9 mouse cellular contexts compared by ENCODE assay signal in the genomic region with DNA sequence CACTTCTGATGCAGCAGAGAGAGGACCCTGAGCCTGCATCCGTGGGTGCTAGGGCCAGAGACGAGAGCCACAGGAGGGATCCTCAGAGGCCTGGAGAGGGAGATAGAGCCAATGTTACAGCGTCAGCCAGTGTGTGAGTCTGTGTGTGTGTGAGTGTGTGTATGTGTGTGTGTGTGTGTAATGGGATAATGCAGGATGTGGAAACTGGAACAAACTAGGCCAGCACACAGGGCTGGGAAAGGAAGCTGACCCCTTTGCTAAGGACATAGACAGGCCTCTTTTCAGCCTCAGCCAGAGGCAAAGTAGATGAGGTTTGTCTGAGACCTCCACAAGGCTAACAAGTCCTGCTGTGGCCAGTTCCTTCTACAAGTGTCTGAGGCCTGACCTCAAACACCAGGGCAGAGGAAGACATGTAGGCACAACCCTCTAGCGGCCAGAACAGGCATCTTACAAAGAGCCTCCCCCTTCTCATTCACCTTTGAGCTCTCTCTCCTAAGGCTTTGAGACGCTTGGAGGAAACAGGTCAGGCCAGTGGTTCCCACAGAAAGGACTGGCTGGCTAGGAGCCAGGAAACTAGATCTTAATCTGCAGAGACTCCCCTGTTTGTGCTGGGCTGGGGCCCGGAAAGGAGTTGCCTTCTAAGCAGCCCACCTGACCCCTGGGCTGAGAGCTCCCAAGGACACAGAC. TPM values are rescaled to one million over a fixed set of nuclear protein-coding genes. Genes with fewer than 3 reads are reported as not detected.
DNase-seq lines count a peak whose midpoint lies in the region; ATAC-seq lines count a peak whose summit lies in the region.
"Had no signal": no experiment of that assay in that cellular context is flagged by ENCODE, and none has a peak within 500 bp of the region (broad histone marks: within the 10 kb centered on the region; RNA-seq: fewer than 3 reads in every experiment).

No protein-coding gene starts in this region.

- no peak overlapping the region for H3K4me2 ChIP-seq in hindbrain, embryonic 11.5 days (replicated peaks; ENCODE audit: low read depth, low read length)
- no peak overlapping the region for H3K4me2 ChIP-seq in hindbrain, embryonic 13.5 days
- H3K4me2 ChIP-seq in heart, embryonic 16.5 days (ENCODE audit: low read depth, low read length): no peak overlapping the region
- no peak overlapping the region for H3K4me2 ChIP-seq in midbrain, embryonic 14.5 days (ENCODE audit: low read length)

- H3K4me3 ChIP-seq in hindbrain, embryonic 11.5 days (ENCODE audit: low read depth, low read length): no peak overlapping the region
- H3K4me3 ChIP-seq in hindbrain, embryonic 13.5 days: no peak overlapping the region
- H3K4me3 ChIP-seq in brown adipose tissue, adult 24 weeks (ENCODE audit: insufficient read depth, low read depth, low read length): no peak overlapping the region
- H3K4me3 ChIP-seq in heart, embryonic 16.5 days (ENCODE audit: low read length): no peak overlapping the region
- no peak overlapping the region for H3K4me3 ChIP-seq in midbrain, embryonic 14.5 days (replicated peaks; ENCODE audit: low read depth, low read length)

- H3K4me1 ChIP-seq in hindbrain, embryonic 11.5 days (replicated peaks; ENCODE audit: control insufficient read depth, insufficient read depth, low read length): no peaks in the 10 kb centered on the region
- H3K4me1 ChIP-seq in hindbrain, embryonic 13.5 days (replicated peaks): peaks cover 26% of the 10 kb centered on the region
- peaks cover 6% of the 10 kb centered on the region; the same call in 1 of the 2 replicates for H3K4me1 ChIP-seq in brown adipose tissue, adult 24 weeks (ENCODE audit: control insufficient read depth, insufficient read depth, insufficient read length, low read length)
- peaks cover 22% of the 10 kb centered on the region for H3K4me1 ChIP-seq in heart, embryonic 16.5 days (ENCODE audit: control insufficient read depth, insufficient read depth, low read length)
- H3K4me1 ChIP-seq in midbrain, embryonic 14.5 days (ENCODE audit: control insufficient read depth, insufficient read depth, low read length): peaks cover 4% of the 10 kb centered on the region; the same call in 1 of the 2 replicates

- ATAC-seq in hindbrain, embryonic 11.5 days (ENCODE audit: low FRiP score): peak; percentile 51; the same call in 1 of the 2 replicates
- ATAC-seq in hindbrain, embryonic 13.5 days (ENCODE audit: low FRiP score): no peak
- ATAC-seq in heart, embryonic 16.5 days (replicated peaks; ENCODE audit: extremely low read depth, insufficient read depth, low FRiP score): peak; percentile 47
- ATAC-seq in midbrain, embryonic 14.5 days (ENCODE audit: low FRiP score, low TSS enrichment): no peak

- no peak overlapping the region for H3K9ac ChIP-seq in hindbrain, embryonic 11.5 days (ENCODE audit: low read depth, low read length)
- no peak overlapping the region for H3K9ac ChIP-seq in hindbrain, embryonic 13.5 days
- H3K9ac ChIP-seq in heart, embryonic 16.5 days (ENCODE audit: low read length): peak overlapping the region; percentile 12; the same call in 1 of the 2 replicates
- H3K9ac ChIP-seq in midbrain, embryonic 14.5 days (replicated peaks; ENCODE audit: low read length): no peak overlapping the region

- peak; percentile 25 for DNase-seq in hindbrain, embryonic 11.5 days (ENCODE audit: low spot score)
- DNase-seq in kidney, postnatal 4 days: peak; percentile 73 to 82
- peak; percentile 37 for DNase-seq in midbrain, embryonic 14.5 days
- DNase-seq in right cerebral cortex, adult 2 months (ENCODE audit: low spot score in 2 of 2): no peak
- no peak for DNase-seq in thymus, postnatal 36 days

- H3K27ac ChIP-seq in hindbrain, embryonic 11.5 days (ENCODE audit: low read depth, low read length): no peak overlapping the region
- no peak overlapping the region; the same call in 1 of the 2 replicates for H3K27ac ChIP-seq in hindbrain, embryonic 13.5 days
- H3K27ac ChIP-seq in brown adipose tissue, adult 24 weeks (replicated peaks; ENCODE audit: low read depth, low read length): peak overlapping the region; percentile 42
- no peak overlapping the region for H3K27ac ChIP-seq in heart, embryonic 16.5 days (ENCODE audit: low read length)
- no peak overlapping the region for H3K27ac ChIP-seq in midbrain, embryonic 14.5 days (replicated peaks; ENCODE audit: low read depth, low read length)
- H3K27ac ChIP-seq: macrophage had no signal

- no peaks in the 10 kb centered on the region for H3K9me3 ChIP-seq in hindbrain, embryonic 11.5 days (ENCODE audit: control insufficient read depth, low read length)
- no peaks in the 10 kb centered on the region for H3K9me3 ChIP-seq in hindbrain, embryonic 13.5 days
- H3K9me3 ChIP-seq in heart, embryonic 16.5 days (replicated peaks; ENCODE audit: control insufficient read depth, low read length): no peaks in the 10 kb centered on the region
- no peaks in the 10 kb centered on the region for H3K9me3 ChIP-seq in midbrain, embryonic 14.5 days (ENCODE audit: control insufficient read depth, low read length)

- H3K36me3 ChIP-seq in hindbrain, embryonic 11.5 days (ENCODE audit: control insufficient read depth, insufficient read depth, low read length): no peaks in the 10 kb centered on the region
- no peaks in the 10 kb centered on the region for H3K36me3 ChIP-seq in hindbrain, embryonic 13.5 days
- H3K36me3 ChIP-seq in heart, embryonic 16.5 days (ENCODE audit: control insufficient read depth, insufficient read depth): no peaks in the 10 kb centered on the region
- no peaks in the 10 kb centered on the region for H3K36me3 ChIP-seq in midbrain, embryonic 14.5 days (ENCODE audit: control insufficient read depth, insufficient read depth, low read length)

- no peaks in the 10 kb centered on the region for H3K27me3 ChIP-seq in hindbrain, embryonic 11.5 days (ENCODE audit: control insufficient read depth, insufficient read depth, low read length)
- H3K27me3 ChIP-seq in hindbrain, embryonic 13.5 days: peaks cover 15% of the 10 kb centered on the region; the same call in 1 of the 2 replicates
- no peaks in the 10 kb centered on the region for H3K27me3 ChIP-seq in heart, embryonic 16.5 days (ENCODE audit: control insufficient read depth, insufficient read depth, low read length)
- peaks cover 4% of the 10 kb centered on the region; the same call in 1 of the 2 replicates for H3K27me3 ChIP-seq in midbrain, embryonic 14.5 days (ENCODE audit: control insufficient read depth, insufficient read depth, low read length)

- 39% methylated on average over 6 of the region's 6 CpGs for WGBS in hindbrain, embryonic 11.5 days
- WGBS in hindbrain, embryonic 13.5 days: 41% methylated on average over 6 of the region's 6 CpGs
- WGBS in heart, embryonic 16.5 days: 34% methylated on average over 6 of the region's 6 CpGs
- WGBS in midbrain, embryonic 14.5 days: 35% methylated on average over 6 of the region's 6 CpGs

RNA-seq across cellular contexts. Expression of a gene that starts 35.1 kb away (rescaled TPM):
- 2.8 and 4.3 TPM in 2 replicates for polyA plus RNA-seq in hindbrain, embryonic 11.5 days (2014; fragmentation: Nextera tagmentation; extraction: Ambion mirVana)
- 1.2 and 2.1 TPM in 2 replicates for polyA plus RNA-seq in hindbrain, embryonic 13.5 days (2015; fragmentation: Nextera tagmentation; extraction: Ambion mirVana)
- 6.6 and 8.2 TPM in 2 replicates for polyA plus RNA-seq in brown adipose tissue, adult 24 weeks (2012; ENCODE audit: insufficient read depth, insufficient read length, missing spikeins)
- polyA plus RNA-seq in heart, embryonic 16.5 days (2015; fragmentation: Nextera tagmentation; extraction: Ambion mirVana): 0.49 and 0.76 TPM in 2 replicates
- polyA plus RNA-seq in midbrain, embryonic 14.5 days (2014; fragmentation: Nextera tagmentation; extraction: Ambion mirVana): 0.81 and 0.99 TPM in 2 replicates
- polyA plus RNA-seq: macrophage had no signal

Comparison
In these comparisons a context has a peak if more than half of its experiments do, and no peak if none do; other contexts are left out.
1. ATAC-seq: peak in hindbrain, embryonic 11.5 days (single experiment) and heart, embryonic 16.5 days (single experiment); none in hindbrain, embryonic 13.5 days (single experiment) and midbrain, embryonic 14.5 days (single experiment).
2. DNase-seq: peak in hindbrain, embryonic 11.5 days (single experiment), kidney, postnatal 4 days (2 of 2) and midbrain, embryonic 14.5 days (single experiment); none in right cerebral cortex, adult 2 months (0 of 2) and thymus, postnatal 36 days (0 of 2).